Mouse (Mus musculus): ENCODE measurements at regions not wholly inside any gene's neighbourhood (a gene's known extent, or its start where the extent isn't known, plus 50 kb on each side); places are given as distances from the start of the nearest gene placed in this dataset.

- TF ChIP-seq CTCF (IDR thresholded peaks at IDR 0.05) (no peak), EP300 (IDR thresholded peaks at IDR 0.05) (no peak)
Observed at GRCm38 (mm10) chr1:155029195-155029879, 70.1 kb downstream of the Ier5 start.
